12 mouse cellular contexts compared by ENCODE assay signal in the genomic region with DNA sequence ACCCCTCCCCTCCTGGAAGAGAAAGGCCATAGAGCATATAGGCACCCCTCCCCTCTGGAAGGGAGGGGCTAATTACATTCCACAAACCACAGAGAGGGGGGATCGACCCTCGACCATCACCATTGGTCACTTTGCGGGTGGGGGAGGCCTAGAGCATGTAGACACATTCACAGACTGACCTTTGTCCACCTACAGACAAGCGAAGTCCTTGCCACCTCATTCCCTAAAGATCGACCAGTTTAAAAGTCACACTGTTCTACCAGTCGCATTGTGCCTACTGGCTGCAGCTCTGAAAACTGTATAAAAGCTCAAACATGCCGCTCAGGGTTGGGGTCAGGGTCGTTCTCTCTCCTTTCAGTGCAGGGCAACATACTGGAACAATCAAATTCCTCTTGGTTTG. TPM values are rescaled to one million over a fixed set of nuclear protein-coding genes. Genes with fewer than 3 reads are reported as not detected.
A peak's percentile ranks its signal among the peaks of the same experiment; 100 is the strongest.
DNase-seq lines count a peak whose midpoint lies in the region; ATAC-seq and TF ChIP-seq lines count a peak whose summit lies in the region.
"Had no signal": no experiment of that assay in that cellular context is flagged by ENCODE, and none has a peak within 500 bp of the region (broad histone marks: within the 10 kb centered on the region; RNA-seq: fewer than 3 reads in every experiment).

No protein-coding gene starts in this region.

- H3K27ac ChIP-seq in midbrain, embryonic 11.5 days (ENCODE audit: low read depth, low read length), result no peak overlapping the region
- H3K27ac ChIP-seq in midbrain, embryonic 13.5 days, result no peak overlapping the region
- peak overlapping the region; percentile 87 for H3K27ac ChIP-seq in liver, adult 2 months (replicated peaks; ENCODE audit: insufficient read depth, low read depth, low read length)
- H3K27ac ChIP-seq: heart, embryonic 13.5 days; hindbrain, embryonic 15.5 days had no signal

- H3K9ac ChIP-seq in midbrain, embryonic 11.5 days (ENCODE audit: low read length), result no peak overlapping the region
- H3K9ac ChIP-seq in midbrain, embryonic 13.5 days (replicated peaks), result no peak overlapping the region
- peak overlapping the region; percentile 50 for H3K9ac ChIP-seq in liver, adult 2 months (ENCODE audit: low read depth, low read length)
- H3K9ac ChIP-seq: heart, embryonic 13.5 days; hindbrain, embryonic 15.5 days had no signal

- peak; percentile 23 for DNase-seq in adrenal gland, postnatal 14 days
- DNase-seq in adrenal gland, postnatal 4 days (ENCODE audit: low spot score in 2 of 2), result no peak
- DNase-seq in midbrain, embryonic 11.5 days (ENCODE audit: low spot score, missing footprints), result peak; percentile 12
- DNase-seq in liver, adult 2 months (ENCODE audit: extremely low read depth, low read depth, low spot score), result peak; percentile 85
- peak; percentile 42 for DNase-seq in thymus, postnatal 4 days
- DNase-seq in cerebellum, postnatal 10 days, result no peak
- DNase-seq in T-cell, adult 2 months (ENCODE audit: low spot score), result no peak
- DNase-seq: lung, postnatal 36 days; right cerebral cortex, postnatal 14 days had no signal

- peaks cover 20% of the 10 kb centered on the region; the same call in 1 of the 2 replicates for H3K79me2 ChIP-seq in liver, adult 2 months (ENCODE audit: control insufficient read depth, insufficient read depth, low read length)

- H3K4me2 ChIP-seq in midbrain, embryonic 11.5 days, result no peak overlapping the region
- H3K4me2 ChIP-seq in midbrain, embryonic 13.5 days (replicated peaks), result no peak overlapping the region
- H3K4me2 ChIP-seq: heart, embryonic 13.5 days; hindbrain, embryonic 15.5 days had no signal

- no peaks in the 10 kb centered on the region for H3K27me3 ChIP-seq in midbrain, embryonic 11.5 days (ENCODE audit: control insufficient read depth, insufficient read depth, low read length)
- no peaks in the 10 kb centered on the region for H3K27me3 ChIP-seq in midbrain, embryonic 13.5 days
- no peaks in the 10 kb centered on the region for H3K27me3 ChIP-seq in liver, adult 2 months (ENCODE audit: control insufficient read depth, insufficient read depth, low read length)
- H3K27me3 ChIP-seq: heart, embryonic 13.5 days; hindbrain, embryonic 15.5 days had no signal

- no peak for TF ChIP-seq POLR2A in liver, adult 2 months (IDR thresholded peaks at IDR 0.05; ENCODE audit: extremely low read depth, insufficient read depth, low read length)

- WGBS in midbrain, embryonic 11.5 days, result 72% methylated on average over 8 of the region's 8 CpGs
- WGBS in midbrain, embryonic 13.5 days, result 80% methylated on average over 8 of the region's 8 CpGs
- 17% methylated on average over 8 of the region's 8 CpGs for WGBS in liver, adult 2 months

- peaks cover 3% of the 10 kb centered on the region; the same call in 1 of the 2 replicates for H3K36me3 ChIP-seq in midbrain, embryonic 11.5 days (ENCODE audit: control insufficient read depth, insufficient read depth, low read length)
- peaks cover 9% of the 10 kb centered on the region for H3K36me3 ChIP-seq in midbrain, embryonic 13.5 days
- H3K36me3 ChIP-seq in liver, adult 2 months (ENCODE audit: control insufficient read depth, insufficient read depth, low read length), result peaks cover 45% of the 10 kb centered on the region

- no peak for ATAC-seq in midbrain, embryonic 11.5 days (ENCODE audit: low FRiP score)
- ATAC-seq in midbrain, embryonic 13.5 days, result no peak

- no peaks in the 10 kb centered on the region for H3K9me3 ChIP-seq in midbrain, embryonic 11.5 days (ENCODE audit: control insufficient read depth, low read length)
- no peaks in the 10 kb centered on the region for H3K9me3 ChIP-seq in midbrain, embryonic 13.5 days
- H3K9me3 ChIP-seq: heart, embryonic 13.5 days; hindbrain, embryonic 15.5 days had no signal

- no peak overlapping the region for H3K4me3 ChIP-seq in midbrain, embryonic 11.5 days (ENCODE audit: low read depth, low read length)
- H3K4me3 ChIP-seq in midbrain, embryonic 13.5 days (replicated peaks), result no peak overlapping the region
- H3K4me3 ChIP-seq in liver, adult 2 months (ENCODE audit: insufficient read depth, low read depth, low read length), result no peak overlapping the region
- H3K4me3 ChIP-seq: heart, embryonic 13.5 days; hindbrain, embryonic 15.5 days had no signal

- H3K4me1 ChIP-seq in midbrain, embryonic 11.5 days (ENCODE audit: control insufficient read depth, insufficient read depth, low read length), result no peaks in the 10 kb centered on the region
- no peaks in the 10 kb centered on the region for H3K4me1 ChIP-seq in midbrain, embryonic 13.5 days (replicated peaks)
- H3K4me1 ChIP-seq in liver, adult 2 months (ENCODE audit: control insufficient read depth, insufficient read depth, low read length), result peaks cover 24% of the 10 kb centered on the region
- H3K4me1 ChIP-seq: heart, embryonic 13.5 days; hindbrain, embryonic 15.5 days had no signal

- no peak for TF ChIP-seq CTCF in liver, adult 2 months (IDR thresholded peaks at IDR 0.05; ENCODE audit: low read depth, low read length)

RNA-seq across cellular contexts. Expression of gene Lipa, which starts 15.7 kb away (rescaled TPM):
- 128 and 148 TPM in 2 replicates for total RNA-seq in adrenal gland, postnatal 14 days (2021)
- total RNA-seq in adrenal gland, postnatal 4 days (2021), result 100 to 1,000 TPM; 118 to 120 TPM
- polyA plus RNA-seq in midbrain, embryonic 11.5 days (2014; fragmentation: Nextera tagmentation; extraction: Ambion mirVana), result 28.7 and 31.4 TPM in 2 replicates
- polyA plus RNA-seq in midbrain, embryonic 13.5 days (2015; fragmentation: Nextera tagmentation; extraction: Ambion mirVana), result 21.2 and 22.4 TPM in 2 replicates
- total RNA-seq in liver, adult 2 months (2014; rRNA removed), result 159 and 192 TPM in 2 replicates
- polyA plus RNA-seq in liver, adult 2 months (2012; rRNA removed), result 137 and 146 TPM in 2 replicates

RNA-seq across cellular contexts. Expression of gene Ch25h, which starts 36.6 kb away (rescaled TPM):
- total RNA-seq in adrenal gland, postnatal 14 days (2021), result 1.4 TPM in 1 of 2 replicates, not detected in the other
- total RNA-seq in adrenal gland, postnatal 4 days (2021), result not detected
- 0.61 and 0.66 TPM in 2 replicates for polyA plus RNA-seq in midbrain, embryonic 11.5 days (2014; fragmentation: Nextera tagmentation; extraction: Ambion mirVana)
- 0.15 and 0.19 TPM in 2 replicates for polyA plus RNA-seq in midbrain, embryonic 13.5 days (2015; fragmentation: Nextera tagmentation; extraction: Ambion mirVana)
- 0.34 TPM in 1 of 2 replicates, not detected in the other for total RNA-seq in liver, adult 2 months (2014; rRNA removed)
- polyA plus RNA-seq in liver, adult 2 months (2012; rRNA removed), result 0.09 and 0.22 TPM in 2 replicates

RNA-seq across cellular contexts. Expression of gene Ifit2, which starts 39.0 kb away (rescaled TPM):
- 3.4 and 4.4 TPM in 2 replicates for total RNA-seq in adrenal gland, postnatal 14 days (2021)
- 1 to 10 TPM; 4.2 to 5.5 TPM for total RNA-seq in adrenal gland, postnatal 4 days (2021)
- 4.7 and 5.0 TPM in 2 replicates for polyA plus RNA-seq in midbrain, embryonic 11.5 days (2014; fragmentation: Nextera tagmentation; extraction: Ambion mirVana)
- polyA plus RNA-seq in midbrain, embryonic 13.5 days (2015; fragmentation: Nextera tagmentation; extraction: Ambion mirVana), result 3.3 and 5.4 TPM in 2 replicates
- total RNA-seq in liver, adult 2 months (2014; rRNA removed), result 3.6 and 8.0 TPM in 2 replicates
- polyA plus RNA-seq in liver, adult 2 months (2012; rRNA removed), result 0.29 and 0.35 TPM in 2 replicates

Comparison
In these comparisons a context has a peak if more than half of its experiments do, and no peak if none do; other contexts are left out.
1. DNase-seq: peak in adrenal gland, postnatal 14 days (single experiment), midbrain, embryonic 11.5 days (single experiment), liver, adult 2 months (single experiment) and thymus, postnatal 4 days (single experiment); none in adrenal gland, postnatal 4 days (0 of 2), cerebellum, postnatal 10 days (0 of 2) and T-cell, adult 2 months (single experiment).